Mouse (Mus musculus) liver, embryonic 12.5 days (tissue): ENCODE measurements around the gene Tuba3a. TPM values are rescaled to one million over a fixed set of nuclear protein-coding genes. Genes with fewer than 3 reads are reported as not detected.

ENCODE experiments used
- ATAC-seq: fragments of 200-750 bp; cut with Nextera tagmentation; 2 replicates; pipeline ENCODE4 v1.8.0; 2017; ENCODE audit warnings: moderate number of reproducible peaks, mild to moderate bottlenecking, moderate library complexity
- H3K27ac ChIP-seq: fragments of 300-500 bp; sonication (generic); 2 replicates; pipeline ENCODE4 v1.5.1; 2016; ENCODE audit warnings: mild to moderate bottlenecking
- H3K27me3 ChIP-seq: fragments of 300-500 bp; sonication (generic); replicated peaks from 2 replicates; pipeline ENCODE4 v1.6.1; 2016; ENCODE audit warnings: mild to moderate bottlenecking, moderate library complexity
- H3K36me3 ChIP-seq: fragments of 300-500 bp; sonication (generic); 2 replicates; pipeline ENCODE4 v1.6.1; 2016; ENCODE audit warnings: mild to moderate bottlenecking, moderate library complexity
- H3K4me1 ChIP-seq: fragments of 300-500 bp; sonication (generic); 2 replicates; pipeline ENCODE4 v1.6.1; 2016
- H3K4me2 ChIP-seq: fragments of 300-500 bp; sonication (generic); 2 replicates; pipeline ENCODE4 v1.6.1; 2016; ENCODE audit warnings: mild to moderate bottlenecking, moderate library complexity
- H3K4me3 ChIP-seq: fragments of 300-500 bp; sonication (generic); 2 replicates; pipeline ENCODE4 v1.5.1; 2016; ENCODE audit warnings: mild to moderate bottlenecking, moderate library complexity
- H3K9ac ChIP-seq: fragments of 300-500 bp; sonication (generic); 2 replicates; pipeline ENCODE4 v1.6.1; 2016; ENCODE audit warnings: mild to moderate bottlenecking, moderate library complexity
- H3K9me3 ChIP-seq: fragments of 300-500 bp; sonication (generic); replicated peaks from 2 replicates; pipeline ENCODE4 v1.6.1; 2016; ENCODE audit warnings: mild to moderate bottlenecking, moderate library complexity
- WGBS: fragments of 180-500 bp; shearing (Covaris S2); methylation state at CpG from one replicate; pipeline ENCODE4 v1.1.7; 2016; ENCODE audit not compliant: insufficient replicate concordance; 5-methylcytosine and 5-hydroxymethylcytosine counted together
- polyA plus RNA-seq: library from polyadenylated mRNA; unstranded; fragments of >200 nt; fragmentation: Nextera tagmentation; extraction: Ambion mirVana; gene quantifications from 2 replicates; pipeline ENCODE4 v1.2.1, GENCODE M21; 2016

Tuba3a gene
- polyA plus RNA-seq, 1 experiment from 2014 or later: not detected

- peaks cover 8% of the 10 kb centered on the region for H3K4me1 ChIP-seq
- no peak overlapping the region for H3K4me3 ChIP-seq
- no peak overlapping the region for H3K27ac ChIP-seq
- no peaks in the 10 kb centered on the region for H3K9me3 ChIP-seq
- no peak overlapping the region for H3K9ac ChIP-seq
- H3K27me3 ChIP-seq: peaks cover 57% of the 10 kb centered on the region
- H3K36me3 ChIP-seq: no peaks in the 10 kb centered on the region
- no peak for ATAC-seq
- H3K4me2 ChIP-seq: no peak overlapping the region
- 48% methylated on average over 15 of the region's 15 CpGs for WGBS
Observed at GRCm38 (mm10) chr6:125318981-125319918, 33.4 kb upstream of the Tuba3a start.

- no peak overlapping the region for H3K27ac ChIP-seq
- WGBS: 69% methylated on average over 7 of the region's 7 CpGs
Observed at GRCm38 (mm10) chr6:125317077-125317476, 31.2 kb upstream of the Tuba3a start.

GRCm38 (mm10) chr6:125314746-125315145 is 28.9 kb upstream of the Tuba3a start:
- no peak overlapping the region for H3K4me2 ChIP-seq
- WGBS: 61% methylated on average over 6 of the region's 6 CpGs
- H3K4me3 ChIP-seq: no peak overlapping the region
- H3K36me3 ChIP-seq: peaks cover 7% of the 10 kb centered on the region; the same call in 1 of the 2 replicates
- H3K9me3 ChIP-seq: no peaks in the 10 kb centered on the region
- no peak overlapping the region for H3K9ac ChIP-seq
- H3K27ac ChIP-seq: no peak overlapping the region
- peaks cover 24% of the 10 kb centered on the region for H3K4me1 ChIP-seq
- peaks cover 34% of the 10 kb centered on the region for H3K27me3 ChIP-seq
- no peak for ATAC-seq

More at GRCm38 (mm10) chr6:125317077-125317476, 31.2 kb upstream of the Tuba3a start:
- peaks cover 57% of the 10 kb centered on the region for H3K27me3 ChIP-seq
- no peak overlapping the region for H3K4me2 ChIP-seq
- H3K36me3 ChIP-seq: no peaks in the 10 kb centered on the region
- ATAC-seq: no peak
- no peak overlapping the region for H3K9ac ChIP-seq
- H3K4me1 ChIP-seq: peaks cover 26% of the 10 kb centered on the region
- no peak overlapping the region for H3K4me3 ChIP-seq
- H3K9me3 ChIP-seq: no peaks in the 10 kb centered on the region

- 47% methylated on average over 7 of the region's 7 CpGs for WGBS
- H3K4me1 ChIP-seq: peaks cover 27% of the 10 kb centered on the region
- peak; percentile 6 for ATAC-seq
- peaks cover 28% of the 10 kb centered on the region for H3K27me3 ChIP-seq
- peak overlapping the region; percentile 53 for H3K4me3 ChIP-seq
- peak overlapping the region; percentile 71; the same call in 1 of the 2 replicates for H3K27ac ChIP-seq
- H3K36me3 ChIP-seq: peaks cover 12% of the 10 kb centered on the region
- H3K4me2 ChIP-seq: peak overlapping the region; percentile 69
- H3K9me3 ChIP-seq: no peaks in the 10 kb centered on the region
- H3K9ac ChIP-seq: 0 out of 2 replicates have a peak overlapping the region, but pooled peaks have one; percentile 60
Observed at GRCm38 (mm10) chr6:125314231-125314563, 28.4 kb upstream of the Tuba3a start.

GRCm38 (mm10) chr6:125313546-125314230 is 27.8 kb upstream of the Tuba3a start, which contains the start of gene Ltbr:
Gene Ltbr (minus strand): TSS chr6:125313885.
- peak; percentile 77 for ATAC-seq
- Histone ChIP-seq H3K27me3 (peaks cover 24% of the 10 kb centered on the region), H3K9ac (peak within 1 kb of the TSS; percentile 60), H3K4me1 (peaks cover 27% of the 10 kb centered on the region), H3K4me3 (peak within 1 kb of the TSS; percentile 53), H3K36me3 (peaks cover 17% of the 10 kb centered on the region), H3K9me3 (no peaks in the 10 kb centered on the region), H3K27ac (peak within 1 kb of the TSS; percentile 71), H3K4me2 (peak within 1 kb of the TSS; percentile 69)
- WGBS: 2% methylated on average over 36 of the region's 46 CpGs

- peak overlapping the region; percentile 71; the same call in 1 of the 2 replicates for H3K27ac ChIP-seq
- H3K9me3 ChIP-seq: no peaks in the 10 kb centered on the region
- H3K4me3 ChIP-seq: peak overlapping the region; percentile 53
- H3K27me3 ChIP-seq: peaks cover 24% of the 10 kb centered on the region
- H3K36me3 ChIP-seq: peaks cover 26% of the 10 kb centered on the region
- peaks cover 27% of the 10 kb centered on the region for H3K4me1 ChIP-seq
- H3K9ac ChIP-seq: peak overlapping the region; percentile 60
- peak overlapping the region; percentile 69 for H3K4me2 ChIP-seq
- 49% methylated on average over 22 of the region's 22 CpGs for WGBS
- ATAC-seq: no peak
Observed at GRCm38 (mm10) chr6:125312581-125313355, 26.9 kb upstream of the Tuba3a start.

- WGBS: 75% methylated on average over 9 of the region's 9 CpGs
- H3K27me3 ChIP-seq: peaks cover 24% of the 10 kb centered on the region
- H3K9ac ChIP-seq: no peak overlapping the region
- H3K36me3 ChIP-seq: peaks cover 31% of the 10 kb centered on the region
- peak overlapping the region; percentile 69 for H3K4me2 ChIP-seq
- H3K4me3 ChIP-seq: peak overlapping the region; percentile 53
- H3K27ac ChIP-seq: no peak overlapping the region
- ATAC-seq: no peak
- H3K9me3 ChIP-seq: no peaks in the 10 kb centered on the region
- H3K4me1 ChIP-seq: peaks cover 27% of the 10 kb centered on the region
Observed at GRCm38 (mm10) chr6:125312171-125312570, 26.3 kb upstream of the Tuba3a start.

GRCm38 (mm10) chr6:125309406-125309805 is 23.6 kb upstream of the Tuba3a start:
- Histone ChIP-seq H3K27ac (no peak overlapping the region), H3K4me3 (no peak overlapping the region), H3K36me3 (peaks cover 44% of the 10 kb centered on the region), H3K4me2 (no peak overlapping the region), H3K4me1 (peaks cover 26% of the 10 kb centered on the region), H3K9ac (no peak overlapping the region), H3K9me3 (0 out of 2 replicates have a peak, but pooled peaks cover 3% of the 10 kb centered on the region), H3K27me3 (peaks cover 20% of the 10 kb centered on the region)
- 53% methylated on average over 5 of the region's 5 CpGs for WGBS
- no peak for ATAC-seq

- ATAC-seq: no peak
- H3K4me1 ChIP-seq: peaks cover 21% of the 10 kb centered on the region
- 0 out of 2 replicates have a peak, but pooled peaks cover 3% of the 10 kb centered on the region for H3K9me3 ChIP-seq
- peaks cover 16% of the 10 kb centered on the region for H3K27me3 ChIP-seq
- 37% methylated on average over 13 of the region's 13 CpGs for WGBS
- H3K27ac ChIP-seq: no peak overlapping the region
- no peak overlapping the region for H3K4me3 ChIP-seq
- peaks cover 44% of the 10 kb centered on the region for H3K36me3 ChIP-seq
- no peak overlapping the region for H3K9ac ChIP-seq
- no peak overlapping the region for H3K4me2 ChIP-seq
Observed at GRCm38 (mm10) chr6:125308921-125309320, 23.1 kb upstream of the Tuba3a start.

- no peak for ATAC-seq
Observed at GRCm38 (mm10) chr6:125307091-125307490, 21.2 kb upstream of the Tuba3a start.

GRCm38 (mm10) chr6:125305465-125305864 is 19.6 kb upstream of the Tuba3a start:
- H3K4me2 ChIP-seq: no peak overlapping the region
- H3K27ac ChIP-seq: no peak overlapping the region
- H3K36me3 ChIP-seq: peaks cover 38% of the 10 kb centered on the region
- WGBS: 69% methylated on average over 6 of the region's 6 CpGs
- peaks cover 3% of the 10 kb centered on the region; the same call in 1 of the 2 replicates for H3K4me1 ChIP-seq
- no peaks in the 10 kb centered on the region for H3K27me3 ChIP-seq
- H3K4me3 ChIP-seq: no peak overlapping the region
- no peak for ATAC-seq
- H3K9me3 ChIP-seq: 0 out of 2 replicates have a peak, but pooled peaks cover 3% of the 10 kb centered on the region
- no peak overlapping the region for H3K9ac ChIP-seq

More at GRCm38 (mm10) chr6:125307091-125307490, 21.2 kb upstream of the Tuba3a start:
- H3K27me3 ChIP-seq: no peaks in the 10 kb centered on the region
- H3K36me3 ChIP-seq: peaks cover 44% of the 10 kb centered on the region
- H3K4me1 ChIP-seq: peaks cover 5% of the 10 kb centered on the region
- H3K9ac ChIP-seq: no peak overlapping the region
- 82% methylated on average over 5 of the region's 5 CpGs for WGBS
- no peak overlapping the region for H3K4me3 ChIP-seq
- no peak overlapping the region for H3K4me2 ChIP-seq
- 0 out of 2 replicates have a peak, but pooled peaks cover 3% of the 10 kb centered on the region for H3K9me3 ChIP-seq
- H3K27ac ChIP-seq: no peak overlapping the region
